ENCODE assay signal across 13 mouse cellular contexts in the genomic region with DNA sequence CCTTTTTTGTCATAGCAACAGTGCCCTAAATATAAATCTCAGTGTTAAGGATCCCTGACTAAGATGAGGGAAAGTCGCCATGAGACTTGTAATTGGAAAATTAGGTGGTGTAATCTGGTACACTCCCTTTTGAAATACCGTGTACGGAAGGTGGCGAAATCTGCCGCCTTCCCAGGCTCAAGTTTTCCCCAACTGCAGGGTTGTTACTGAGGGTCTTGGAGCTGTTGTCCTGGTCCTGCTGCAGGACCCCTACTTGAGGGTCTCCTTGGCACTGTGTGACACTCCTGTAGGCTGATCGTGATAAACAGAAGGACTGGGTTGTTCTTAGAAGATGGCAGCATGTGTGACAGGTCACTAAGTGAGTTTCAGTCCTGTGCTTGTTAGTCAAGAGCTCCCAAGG.
"Had no signal": no experiment of that assay in that cellular context is flagged by ENCODE, and none has a peak within 500 bp of the region (broad histone marks: within the 10 kb centered on the region; RNA-seq: fewer than 3 reads in every experiment).

No protein-coding gene starts in this region.

- H3K4me2 ChIP-seq: midbrain, embryonic 13.5 days had no signal

- H3K9me3 ChIP-seq: limb, embryonic 12.5 days; midbrain, embryonic 13.5 days had no signal

- DNase-seq: kidney, adult 9 months; kidney, postnatal 36 days; layer of hippocampus, adult 9-11 months; layer of hippocampus, postnatal 36 days; lung, adult 18-20 months; lung, postnatal 4 days; right cerebral cortex, postnatal 14 days; thymus, adult 18-20 months; thymus, postnatal 25 days had no signal

- H3K27ac ChIP-seq: kidney, postnatal 0 days; limb, embryonic 12.5 days; liver, embryonic 14.5 days; midbrain, embryonic 13.5 days had no signal

- H3K4me3 ChIP-seq: midbrain, embryonic 13.5 days had no signal

- H3K27me3 ChIP-seq: limb, embryonic 12.5 days; midbrain, embryonic 13.5 days had no signal

- H3K36me3 ChIP-seq: limb, embryonic 12.5 days; midbrain, embryonic 13.5 days had no signal

- H3K9ac ChIP-seq: liver, embryonic 14.5 days; midbrain, embryonic 13.5 days had no signal
